Mouse (Mus musculus): ENCODE data around the gene 2810004N23Rik. TPM values are rescaled to one million over a fixed set of nuclear protein-coding genes. Genes with fewer than 3 reads are reported as not detected.

The 2810004N23Rik gene
- polyA plus RNA-seq, 1 experiment from 2014 or later: 40.8 TPM

- Histone ChIP-seq H3K4me1 (no peaks in the 10 kb centered on the region), H3K36me3 (peaks cover 14% of the 10 kb centered on the region), H3K27ac (no peak overlapping the region), H3K9me3 (replicated peaks) (no peaks in the 10 kb centered on the region), H3K4me2 (no peak overlapping the region), H3K27me3 (replicated peaks) (peaks cover 10% of the 10 kb centered on the region; the same call in 1 of the 2 replicates), H3K4me3 (no peak overlapping the region), H3K9ac (no peak overlapping the region)
- WGBS (ENCODE audit: insufficient replicate concordance): 37% methylated on average over 15 of the region's 15 CpGs
- ATAC-seq: no peak
Measured at GRCm38 (mm10) chr8:124833430-124834205, 29.3 kb downstream of the 2810004N23Rik start.

GRCm38 (mm10) chr8:124831941-124832340, 31.0 kb downstream of the 2810004N23Rik start:
- ATAC-seq: no peak
- H3K36me3 ChIP-seq: no peaks in the 10 kb centered on the region

GRCm38 (mm10) chr8:124831531-124831930, 31.4 kb downstream of the 2810004N23Rik start:
- no peaks in the 10 kb centered on the region for H3K9me3 ChIP-seq (replicated peaks)
- no peak overlapping the region for H3K4me2 ChIP-seq
- ATAC-seq: no peak
- no peak overlapping the region for H3K27ac ChIP-seq
- H3K9ac ChIP-seq: no peak overlapping the region
- WGBS (ENCODE audit: insufficient replicate concordance): 65% methylated on average over 6 of the region's 6 CpGs
- no peak overlapping the region for H3K4me3 ChIP-seq
- peaks cover 26% of the 10 kb centered on the region for H3K27me3 ChIP-seq (replicated peaks)
- no peaks in the 10 kb centered on the region for H3K4me1 ChIP-seq
- no peaks in the 10 kb centered on the region for H3K36me3 ChIP-seq

More at GRCm38 (mm10) chr8:124831941-124832340, 31.0 kb downstream of the 2810004N23Rik start:
- Histone ChIP-seq H3K27me3 (replicated peaks) (peaks cover 21% of the 10 kb centered on the region), H3K9me3 (replicated peaks) (no peaks in the 10 kb centered on the region), H3K27ac (no peak overlapping the region), H3K4me1 (no peaks in the 10 kb centered on the region), H3K4me2 (no peak overlapping the region), H3K9ac (no peak overlapping the region), H3K4me3 (no peak overlapping the region)
- WGBS (ENCODE audit: insufficient replicate concordance): 81% methylated on average over 6 of the region's 6 CpGs

GRCm38 (mm10) chr8:124830050-124830449, 32.9 kb downstream of the 2810004N23Rik start:
- Histone ChIP-seq H3K36me3 (no peaks in the 10 kb centered on the region), H3K9me3 (replicated peaks) (no peaks in the 10 kb centered on the region), H3K4me2 (no peak overlapping the region), H3K27ac (no peak overlapping the region), H3K9ac (no peak overlapping the region), H3K4me1 (no peaks in the 10 kb centered on the region), H3K4me3 (no peak overlapping the region), H3K27me3 (replicated peaks) (peaks cover 33% of the 10 kb centered on the region)
- no peak for ATAC-seq
- 49% methylated on average over 13 of the region's 13 CpGs for WGBS (ENCODE audit: insufficient replicate concordance)

- Histone ChIP-seq H3K27ac (no peak overlapping the region), H3K9me3 (replicated peaks) (no peaks in the 10 kb centered on the region), H3K4me2 (no peak overlapping the region), H3K9ac (no peak overlapping the region), H3K4me1 (no peaks in the 10 kb centered on the region), H3K27me3 (replicated peaks) (peaks cover 29% of the 10 kb centered on the region), H3K4me3 (no peak overlapping the region), H3K36me3 (no peaks in the 10 kb centered on the region)
- no peak for ATAC-seq
- 74% methylated on average over 24 of the region's 24 CpGs for WGBS (ENCODE audit: insufficient replicate concordance)
Measured at GRCm38 (mm10) chr8:124828561-124829240, 34.2 kb downstream of the 2810004N23Rik start.

GRCm38 (mm10) chr8:124827387-124827786, 35.5 kb downstream of the 2810004N23Rik start:
- H3K4me1 ChIP-seq: no peaks in the 10 kb centered on the region
- H3K36me3 ChIP-seq: no peaks in the 10 kb centered on the region
- no peak overlapping the region for H3K27ac ChIP-seq
- no peak overlapping the region for H3K4me3 ChIP-seq
- H3K9me3 ChIP-seq (replicated peaks): no peaks in the 10 kb centered on the region
- WGBS (ENCODE audit: insufficient replicate concordance): 5% methylated on average over 5 of the region's 5 CpGs
- no peak overlapping the region for H3K9ac ChIP-seq
- no peak for ATAC-seq
- H3K4me2 ChIP-seq: no peak overlapping the region
- peaks cover 29% of the 10 kb centered on the region for H3K27me3 ChIP-seq (replicated peaks)

- H3K4me2 ChIP-seq: no peak overlapping the region
- ATAC-seq: no peak
Measured at GRCm38 (mm10) chr8:124826658-124827057, 36.3 kb downstream of the 2810004N23Rik start.

GRCm38 (mm10) chr8:124823497-124823896, 39.4 kb downstream of the 2810004N23Rik start:
- Histone ChIP-seq H3K36me3 (no peaks in the 10 kb centered on the region), H3K9me3 (replicated peaks) (no peaks in the 10 kb centered on the region), H3K27me3 (replicated peaks) (peaks cover 28% of the 10 kb centered on the region), H3K27ac (no peak overlapping the region), H3K4me3 (no peak overlapping the region), H3K4me2 (no peak overlapping the region), H3K4me1 (no peaks in the 10 kb centered on the region), H3K9ac (no peak overlapping the region)
- no peak for ATAC-seq
- 60% methylated on average over 6 of the region's 6 CpGs for WGBS (ENCODE audit: insufficient replicate concordance)

More at GRCm38 (mm10) chr8:124826658-124827057, 36.3 kb downstream of the 2810004N23Rik start:
- WGBS (ENCODE audit: insufficient replicate concordance): 27% methylated on average over 7 of the region's 7 CpGs
- Histone ChIP-seq H3K9me3 (replicated peaks) (no peaks in the 10 kb centered on the region), H3K36me3 (no peaks in the 10 kb centered on the region), H3K9ac (no peak overlapping the region), H3K4me1 (no peaks in the 10 kb centered on the region), H3K4me3 (no peak overlapping the region), H3K27me3 (replicated peaks) (peaks cover 29% of the 10 kb centered on the region), H3K27ac (no peak overlapping the region)

GRCm38 (mm10) chr8:124820125-124820524, 42.8 kb downstream of the 2810004N23Rik start:
- no peak for ATAC-seq

GRCm38 (mm10) chr8:124819612-124820115, 43.3 kb downstream of the 2810004N23Rik start:
- Histone ChIP-seq H3K4me3 (no peak overlapping the region), H3K36me3 (no peaks in the 10 kb centered on the region), H3K4me1 (no peaks in the 10 kb centered on the region), H3K9me3 (replicated peaks) (peaks cover 13% of the 10 kb centered on the region; the same call in 1 of the 2 replicates), H3K27me3 (replicated peaks) (peaks cover 8% of the 10 kb centered on the region; the same call in 1 of the 2 replicates), H3K4me2 (no peak overlapping the region), H3K9ac (no peak overlapping the region), H3K27ac (no peak overlapping the region)
- no peak for ATAC-seq
- WGBS (ENCODE audit: insufficient replicate concordance): 45% methylated on average over 6 of the region's 6 CpGs

More at GRCm38 (mm10) chr8:124820125-124820524, 42.8 kb downstream of the 2810004N23Rik start:
- H3K9ac ChIP-seq: no peak overlapping the region
- peaks cover 8% of the 10 kb centered on the region; the same call in 1 of the 2 replicates for H3K27me3 ChIP-seq (replicated peaks)
- H3K9me3 ChIP-seq (replicated peaks): peaks cover 13% of the 10 kb centered on the region; the same call in 1 of the 2 replicates
- no peaks in the 10 kb centered on the region for H3K36me3 ChIP-seq
- H3K4me1 ChIP-seq: no peaks in the 10 kb centered on the region
- WGBS (ENCODE audit: insufficient replicate concordance): 57% methylated on average over 11 of the region's 11 CpGs
- no peak overlapping the region for H3K27ac ChIP-seq
- no peak overlapping the region for H3K4me2 ChIP-seq
- H3K4me3 ChIP-seq: no peak overlapping the region

GRCm38 (mm10) chr8:124817361-124817760, 45.6 kb downstream of the 2810004N23Rik start:
- Histone ChIP-seq H3K27me3 (replicated peaks) (peaks cover 8% of the 10 kb centered on the region; the same call in 1 of the 2 replicates), H3K4me1 (no peaks in the 10 kb centered on the region), H3K4me3 (no peak overlapping the region), H3K27ac (no peak overlapping the region), H3K9me3 (replicated peaks) (peaks cover 13% of the 10 kb centered on the region; the same call in 1 of the 2 replicates), H3K36me3 (no peaks in the 10 kb centered on the region), H3K9ac (no peak overlapping the region), H3K4me2 (no peak overlapping the region)
- ATAC-seq: no peak
- WGBS (ENCODE audit: insufficient replicate concordance): 74% methylated on average over 3 of the region's 3 CpGs

GRCm38 (mm10) chr8:124816866-124817265, 46.1 kb downstream of the 2810004N23Rik start:
- Histone ChIP-seq H3K4me1 (no peaks in the 10 kb centered on the region), H3K9me3 (replicated peaks) (peaks cover 13% of the 10 kb centered on the region; the same call in 1 of the 2 replicates), H3K36me3 (no peaks in the 10 kb centered on the region), H3K27me3 (replicated peaks) (peaks cover 8% of the 10 kb centered on the region; the same call in 1 of the 2 replicates), H3K27ac (no peak overlapping the region), H3K9ac (no peak overlapping the region), H3K4me2 (no peak overlapping the region), H3K4me3 (no peak overlapping the region)
- ATAC-seq: no peak
- 79% methylated on average over 11 of the region's 11 CpGs for WGBS (ENCODE audit: insufficient replicate concordance)

Data from liver, embryonic 12.5 days (tissue).